Comparison of ENCODE assay signal across 13 mouse cellular contexts in genomic region chr1:189067204-189067960, GRCm38 (mm10). TPM values are rescaled to one million over a fixed set of nuclear protein-coding genes. Genes with fewer than 3 reads are reported as not detected.
DNase-seq lines count a peak whose midpoint lies in the region; ATAC-seq and TF ChIP-seq lines count a peak whose summit lies in the region.
"Had no signal": no experiment of that assay in that cellular context is flagged by ENCODE, and none has a peak within 500 bp of the region (broad histone marks: within the 10 kb centered on the region; RNA-seq: fewer than 3 reads in every experiment).

No protein-coding gene starts in this region.

- ATAC-seq in forebrain, embryonic 15.5 days (replicated peaks) = no peak; the same call in 1 of the 2 replicates
- ATAC-seq in limb, embryonic 14.5 days (ENCODE audit: low FRiP score, low read depth) = no peak
- peak; percentile 57; the same call in 1 of the 2 replicates for ATAC-seq in neural tube, embryonic 15.5 days (ENCODE audit: low FRiP score)
- ATAC-seq: activated CD4-positive, CD25-positive, alpha-beta regulatory T cell, adult 4 months had no signal

- 0 out of 2 replicates have a peak overlapping the region, but pooled peaks have one; percentile 25 for H3K27ac ChIP-seq in forebrain, embryonic 15.5 days (replicated peaks)
- no peak overlapping the region for H3K27ac ChIP-seq in forebrain, embryonic 10.5 days
- H3K27ac ChIP-seq in limb, embryonic 14.5 days (replicated peaks; ENCODE audit: low read depth, low read length) = no peak overlapping the region
- no peak overlapping the region for H3K27ac ChIP-seq in limb, embryonic 10.5 days
- peak overlapping the region; percentile 73 for H3K27ac ChIP-seq in neural tube, embryonic 15.5 days (replicated peaks)

- WGBS in forebrain, embryonic 15.5 days = 70% methylated on average over 16 of the region's 16 CpGs
- WGBS in forebrain, embryonic 10.5 days = 81% methylated on average over 16 of the region's 16 CpGs
- WGBS in limb, embryonic 14.5 days = 52% methylated on average over 16 of the region's 16 CpGs
- 80% methylated on average over 16 of the region's 16 CpGs for WGBS in limb, embryonic 10.5 days
- WGBS in neural tube, embryonic 15.5 days = 69% methylated on average over 16 of the region's 16 CpGs

- H3K4me1 ChIP-seq in forebrain, embryonic 15.5 days = peaks cover 14% of the 10 kb centered on the region
- peaks cover 4% of the 10 kb centered on the region for H3K4me1 ChIP-seq in forebrain, embryonic 10.5 days
- H3K4me1 ChIP-seq in limb, embryonic 14.5 days (ENCODE audit: control insufficient read depth, insufficient read depth, low read length) = peaks cover 6% of the 10 kb centered on the region; the same call in 1 of the 2 replicates
- no peaks in the 10 kb centered on the region for H3K4me1 ChIP-seq in limb, embryonic 10.5 days
- peaks cover 8% of the 10 kb centered on the region for H3K4me1 ChIP-seq in neural tube, embryonic 15.5 days

- no peak overlapping the region for H3K4me2 ChIP-seq in forebrain, embryonic 15.5 days (replicated peaks)
- no peak overlapping the region for H3K4me2 ChIP-seq in limb, embryonic 14.5 days (replicated peaks; ENCODE audit: low read depth, low read length, severe bottlenecking)
- H3K4me2 ChIP-seq in neural tube, embryonic 15.5 days = peak overlapping the region; percentile 28

- no peaks in the 10 kb centered on the region for H3K9me3 ChIP-seq in forebrain, embryonic 15.5 days
- no peaks in the 10 kb centered on the region for H3K9me3 ChIP-seq in forebrain, embryonic 10.5 days
- no peaks in the 10 kb centered on the region for H3K9me3 ChIP-seq in limb, embryonic 14.5 days (ENCODE audit: control insufficient read depth, low read length)
- no peaks in the 10 kb centered on the region for H3K9me3 ChIP-seq in limb, embryonic 10.5 days (replicated peaks)
- no peaks in the 10 kb centered on the region for H3K9me3 ChIP-seq in neural tube, embryonic 15.5 days (replicated peaks)

- intact Hi-C loops in heart, postnatal 10 days (cut with DNase I) = loop anchor here (2.0 kb wide), 1 partner anchor 15 kb away; no protein-coding TSS in a partner anchor

- H3K36me3 ChIP-seq in forebrain, embryonic 15.5 days = no peaks in the 10 kb centered on the region
- no peaks in the 10 kb centered on the region for H3K36me3 ChIP-seq in forebrain, embryonic 10.5 days (replicated peaks)
- no peaks in the 10 kb centered on the region for H3K36me3 ChIP-seq in limb, embryonic 14.5 days (ENCODE audit: control insufficient read depth, insufficient read depth, low read length)
- no peaks in the 10 kb centered on the region for H3K36me3 ChIP-seq in limb, embryonic 10.5 days
- no peaks in the 10 kb centered on the region for H3K36me3 ChIP-seq in neural tube, embryonic 15.5 days

- TF ChIP-seq POLR2A in limb, embryonic 14.5 days (IDR thresholded peaks at IDR 0.05; ENCODE audit: borderline replicate concordance, extremely low read depth, insufficient read depth, insufficient read length) = no peak

- DNase-seq in forebrain, embryonic 10.5 days (ENCODE audit: extremely low spot score, low spot score) = no peak
- DNase-seq in limb, embryonic 14.5 days (ENCODE audit: low spot score) = peak; percentile 23
- DNase-seq in limb, embryonic 10.5 days (ENCODE audit: low spot score) = no peak
- peak; percentile 18 to 21 for DNase-seq in heart, postnatal 10 days
- DNase-seq in embryo, embryonic 9.5 days (ENCODE audit: extremely low spot score) = no peak
- DNase-seq in layer of hippocampus, adult 11-12 months (ENCODE audit: low spot score) = no peak
- DNase-seq: B cell, adult 2 months; cerebellum, postnatal 36 days; kidney, adult 18-20 months; right cerebral cortex, adult 18-20 months had no signal

- H3K9ac ChIP-seq in forebrain, embryonic 15.5 days (replicated peaks) = no peak overlapping the region
- H3K9ac ChIP-seq in limb, embryonic 14.5 days (ENCODE audit: low read depth, low read length, severe bottlenecking) = no peak overlapping the region
- no peak overlapping the region for H3K9ac ChIP-seq in neural tube, embryonic 15.5 days (replicated peaks)

- no peak overlapping the region for H3K4me3 ChIP-seq in forebrain, embryonic 15.5 days
- no peak overlapping the region for H3K4me3 ChIP-seq in forebrain, embryonic 10.5 days
- no peak overlapping the region for H3K4me3 ChIP-seq in limb, embryonic 14.5 days (replicated peaks; ENCODE audit: low read length)
- H3K4me3 ChIP-seq in limb, embryonic 10.5 days = no peak overlapping the region
- H3K4me3 ChIP-seq in neural tube, embryonic 15.5 days (replicated peaks) = no peak overlapping the region

- H3K27me3 ChIP-seq in forebrain, embryonic 15.5 days = no peaks in the 10 kb centered on the region
- H3K27me3 ChIP-seq in forebrain, embryonic 10.5 days (ENCODE audit: poor library complexity, severe bottlenecking) = no peaks in the 10 kb centered on the region
- no peaks in the 10 kb centered on the region for H3K27me3 ChIP-seq in limb, embryonic 14.5 days (ENCODE audit: control insufficient read depth, insufficient read depth, low read length)
- no peaks in the 10 kb centered on the region for H3K27me3 ChIP-seq in limb, embryonic 10.5 days (ENCODE audit: low read depth, poor library complexity, severe bottlenecking)
- no peaks in the 10 kb centered on the region for H3K27me3 ChIP-seq in neural tube, embryonic 15.5 days (replicated peaks)

RNA-seq across cellular contexts. Expression of gene Kctd3, which starts 59.7 kb away (rescaled TPM):
- 44.8 and 45.1 TPM in 2 replicates for polyA plus RNA-seq in forebrain, embryonic 15.5 days (2015; fragmentation: Nextera tagmentation; extraction: Ambion mirVana)
- polyA plus RNA-seq in forebrain, embryonic 10.5 days (2016; fragmentation: Nextera tagmentation; extraction: Ambion mirVana) = 27.4 and 27.9 TPM in 2 replicates
- 61.8 and 79.0 TPM in 2 replicates for polyA plus RNA-seq in limb, embryonic 14.5 days (2012; rRNA removed)
- polyA plus RNA-seq in limb, embryonic 14.5 days (2014; fragmentation: Nextera tagmentation; extraction: Ambion mirVana) = 35.4 and 38.3 TPM in 2 replicates
- 28.5 and 32.6 TPM in 2 replicates for polyA plus RNA-seq in limb, embryonic 10.5 days (2016; fragmentation: Nextera tagmentation; extraction: Ambion mirVana)
- 10 to 100 TPM; 38.0 to 40.2 TPM for total RNA-seq in heart, postnatal 10 days (2021)
- 48.9 and 49.8 TPM in 2 replicates for polyA plus RNA-seq in neural tube, embryonic 15.5 days (2015; fragmentation: Nextera tagmentation; extraction: Ambion mirVana)

Comparison
In these comparisons a context has a peak if more than half of its experiments do, and no peak if none do; other contexts are left out.
1. H3K27ac ChIP-seq: peak in forebrain, embryonic 15.5 days (single experiment) and neural tube, embryonic 15.5 days (single experiment); none in forebrain, embryonic 10.5 days (single experiment), limb, embryonic 14.5 days (single experiment) and limb, embryonic 10.5 days (single experiment).
2. DNase-seq: peak in limb, embryonic 14.5 days (single experiment) and heart, postnatal 10 days (2 of 2); none in forebrain, embryonic 10.5 days (single experiment), limb, embryonic 10.5 days (single experiment), embryo, embryonic 9.5 days (single experiment) and layer of hippocampus, adult 11-12 months (single experiment).